Mouse (Mus musculus) cerebellum, adult 8-10 months (tissue): Measurements from ENCODE around the gene Gabarap.

Experiments
- DNase-seq: peaks from one replicate; pipeline ENCODE4 v3.0.0; 2022

The Gabarap gene

DNA sequence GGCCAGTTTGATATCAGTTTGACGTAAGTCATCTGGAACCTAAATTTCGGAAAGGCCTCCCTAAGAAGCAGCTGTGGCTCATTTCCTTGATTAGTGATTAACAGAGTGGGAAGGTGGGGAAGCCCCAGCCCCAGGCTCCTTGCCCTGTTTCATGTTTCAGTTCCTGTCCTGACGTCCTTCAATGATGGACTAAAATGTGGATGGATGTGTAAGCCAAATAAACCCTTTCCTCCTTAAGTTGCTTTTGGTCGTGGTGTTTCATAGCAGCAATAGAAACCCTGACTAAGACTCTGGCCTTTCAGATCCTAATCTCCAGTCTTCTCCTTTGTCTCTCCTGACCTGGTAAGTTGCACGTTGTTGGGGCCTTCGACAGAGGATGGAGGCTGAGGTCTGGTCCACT, 20.7 kb upstream of the Gabarap start:
- DNase-seq = no peak

- DNase-seq = no peak
Measured at GRCm38 (mm10) chr11:69970775-69971174, 20.2 kb upstream of the Gabarap start.

DNA sequence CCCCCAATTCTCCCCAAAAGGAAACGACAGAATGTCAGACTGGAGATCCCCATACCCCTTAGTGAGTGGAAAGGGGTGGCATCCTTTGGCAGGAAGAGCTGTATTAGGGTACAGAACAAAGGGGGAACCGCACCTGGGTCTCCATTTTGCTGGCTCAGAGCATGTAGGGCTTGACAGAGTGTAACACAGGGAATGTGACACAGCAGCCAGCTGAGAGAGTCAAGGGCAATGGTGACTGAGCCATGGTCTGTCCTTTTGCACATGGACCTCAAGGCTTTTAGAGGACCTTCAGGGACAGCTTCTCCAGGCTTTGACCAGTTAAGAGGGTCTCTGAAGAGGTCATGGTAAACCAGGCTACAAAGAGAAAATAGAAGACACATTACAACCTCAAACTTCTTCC, 16.0 kb upstream of the Gabarap start:
- DNase-seq = no peak

DNA sequence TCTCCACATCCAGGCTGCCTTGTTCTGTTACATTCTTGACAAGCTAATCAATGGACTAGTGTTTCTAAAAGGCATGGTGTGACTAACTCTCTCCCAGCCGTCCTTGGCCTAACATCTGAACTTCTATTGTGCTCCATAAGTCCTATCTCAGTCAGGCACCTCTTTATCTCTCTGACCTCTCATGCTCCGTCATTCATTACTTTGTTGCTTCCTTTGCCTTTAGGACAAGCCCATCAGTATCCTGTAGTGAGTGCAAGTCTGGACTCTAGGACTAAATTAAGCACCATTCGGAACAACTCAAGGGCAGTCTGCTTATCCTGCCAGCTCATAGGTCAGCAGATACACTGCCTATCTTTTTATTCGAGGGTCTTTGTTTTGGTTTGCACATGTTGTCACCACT, 14.7 kb upstream of the Gabarap start:
- no peak for DNase-seq

- no peak for DNase-seq
Measured at GRCm38 (mm10) chr11:69979827-69980195, 11.1 kb upstream of the Gabarap start.

DNA sequence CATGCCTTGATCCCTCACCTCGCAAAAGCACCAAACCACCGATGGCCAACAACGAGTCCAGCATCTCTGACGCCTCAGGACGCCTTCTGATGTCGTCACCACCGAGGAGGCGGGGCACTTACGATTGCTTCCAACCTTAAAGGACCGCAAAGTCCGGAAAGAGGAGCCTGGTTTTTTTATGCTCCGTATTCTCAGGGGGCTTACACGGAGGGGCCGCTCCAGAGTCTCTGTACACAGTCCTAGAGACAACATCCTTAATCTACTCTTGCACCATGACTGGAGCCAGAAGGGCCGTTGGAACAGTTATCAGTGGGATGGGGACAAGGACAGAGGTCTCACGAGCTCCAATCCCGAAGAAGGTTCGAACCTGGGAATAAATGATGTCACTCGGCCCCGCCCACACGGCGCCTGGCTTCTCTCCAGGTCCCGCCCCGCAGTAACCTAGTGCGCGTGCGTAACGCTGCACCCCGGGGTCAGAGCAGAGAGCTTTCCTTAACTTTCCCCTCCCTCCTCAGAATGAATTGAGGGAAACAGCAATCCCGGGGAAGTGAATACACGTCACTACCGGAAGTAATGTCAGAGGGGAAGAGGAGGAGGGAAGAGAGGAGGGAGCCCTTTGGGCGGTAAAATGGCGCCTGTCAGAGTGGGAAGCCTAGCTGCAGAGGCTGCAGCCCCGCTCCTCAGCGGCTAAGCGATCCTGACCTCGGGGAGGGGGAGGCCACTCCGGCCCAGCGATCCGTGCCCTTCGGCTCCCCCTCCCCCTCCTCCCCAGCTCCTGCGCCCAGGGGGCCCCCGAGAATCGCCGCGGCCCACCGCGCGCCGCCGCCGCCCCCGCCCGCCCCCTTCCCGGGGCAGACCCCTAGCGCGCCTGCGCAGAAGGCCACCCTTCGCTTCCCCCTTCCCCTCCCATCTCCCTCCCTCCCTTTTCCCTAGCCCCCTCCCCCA, 10.5 kb upstream of the Gabarap start:
- peak; percentile 100 for DNase-seq

- peak; percentile 46 for DNase-seq
Measured at GRCm38 (mm10) chr11:69981141-69981762, 9.7 kb upstream of the Gabarap start, which contains the start of gene Ctdnep1. Ctdnep1 (plus strand) TSS chr11:69981156.

DNA sequence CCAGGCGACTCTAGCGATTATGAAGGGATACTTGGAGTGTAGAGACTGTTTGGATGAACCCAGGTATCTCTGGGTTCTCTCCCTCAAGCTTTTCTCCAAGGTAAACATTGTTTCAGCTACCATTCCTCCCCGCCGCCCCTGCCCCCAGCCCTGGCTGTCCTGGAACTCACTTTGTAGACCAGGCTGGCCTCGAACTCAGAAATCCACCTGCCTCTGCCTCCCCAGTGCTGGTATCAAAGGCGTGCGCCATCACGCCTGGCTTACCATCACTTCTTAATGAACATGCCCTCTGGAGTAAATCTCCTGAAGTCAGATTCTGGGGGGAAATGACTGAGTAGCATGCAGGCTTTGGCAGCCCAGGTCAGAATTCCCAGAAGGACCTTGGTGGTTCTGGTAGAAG, 8.7 kb upstream of the Gabarap start, which contains the start of gene Elp5:
Gene Elp5, minus strand, starts transcription at position 293 of the 400 bp plus-strand sequence.
- DNase-seq = no peak

DNA sequence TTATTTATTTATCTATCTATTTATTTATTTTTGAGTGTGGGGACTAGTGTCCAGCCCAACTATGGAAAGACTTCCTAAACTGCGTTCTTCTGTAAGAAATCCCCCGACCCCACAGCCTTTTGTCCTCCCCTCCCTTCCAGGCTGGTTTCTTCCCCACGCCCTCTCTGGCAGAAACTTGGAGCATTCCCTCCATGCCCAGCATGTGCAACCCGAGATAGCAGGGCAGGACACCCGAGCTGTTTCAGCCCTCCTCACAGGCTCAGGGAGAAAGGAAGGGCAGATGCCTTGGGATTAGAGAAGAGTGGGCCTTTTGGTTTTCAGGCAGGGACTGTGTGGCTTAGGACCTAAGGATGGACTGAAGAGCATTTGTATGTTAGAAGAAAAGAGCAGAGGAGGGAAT, 8.1 kb upstream of the Gabarap start:
- no peak for DNase-seq

GRCm38 (mm10) chr11:69983377-69983776, 7.6 kb upstream of the Gabarap start:
- DNase-seq = no peak

DNA sequence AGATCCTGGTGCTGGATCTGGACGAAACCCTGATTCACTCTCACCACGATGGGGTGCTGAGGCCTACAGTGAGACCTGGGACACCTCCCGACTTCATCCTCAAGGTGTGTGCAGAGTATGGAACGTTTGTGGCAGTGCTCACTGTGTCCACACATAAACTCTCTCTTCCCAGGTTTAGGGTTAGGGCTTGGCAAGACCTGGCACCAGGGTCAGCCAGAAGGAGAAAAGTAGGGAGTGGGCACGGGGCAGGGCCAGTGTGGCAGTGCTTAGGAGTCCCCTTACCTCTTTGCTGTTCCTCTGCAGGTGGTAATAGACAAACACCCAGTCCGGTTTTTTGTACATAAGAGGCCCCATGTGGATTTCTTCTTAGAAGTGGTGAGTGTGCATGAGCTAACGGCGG, 6.5 kb upstream of the Gabarap start:
- DNase-seq = no peak

- DNase-seq = peak; percentile 36
Measured at GRCm38 (mm10) chr11:69989949-69990348, 994 bp upstream of the Gabarap start.

DNA sequence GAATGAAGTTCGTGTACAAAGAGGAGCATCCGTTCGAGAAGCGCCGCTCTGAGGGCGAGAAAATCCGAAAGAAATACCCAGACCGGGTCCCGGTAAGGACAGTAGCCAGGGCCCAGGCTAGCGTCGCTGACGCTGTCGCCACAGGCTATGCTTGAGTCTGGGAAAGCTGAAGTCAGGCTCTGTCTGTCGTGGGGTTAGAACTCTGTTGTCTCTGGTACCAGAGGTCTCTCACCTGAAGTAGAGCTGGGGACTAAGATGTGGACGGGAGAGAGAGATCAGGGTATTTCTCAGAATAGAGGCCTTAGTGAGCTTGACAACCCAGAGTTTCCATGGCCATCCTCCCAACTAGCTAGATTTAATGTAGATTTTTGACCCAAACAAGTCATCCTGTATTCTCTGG, 768 bp downstream of the Gabarap start:
- DNase-seq = no peak

- DNase-seq = peak; percentile 42
Measured at GRCm38 (mm10) chr11:69992396-69992795, 1.5 kb downstream of the Gabarap start.

GRCm38 (mm10) chr11:69992932-69993331, 2.0 kb downstream of the Gabarap start:
- DNase-seq = peak; percentile 20

DNA sequence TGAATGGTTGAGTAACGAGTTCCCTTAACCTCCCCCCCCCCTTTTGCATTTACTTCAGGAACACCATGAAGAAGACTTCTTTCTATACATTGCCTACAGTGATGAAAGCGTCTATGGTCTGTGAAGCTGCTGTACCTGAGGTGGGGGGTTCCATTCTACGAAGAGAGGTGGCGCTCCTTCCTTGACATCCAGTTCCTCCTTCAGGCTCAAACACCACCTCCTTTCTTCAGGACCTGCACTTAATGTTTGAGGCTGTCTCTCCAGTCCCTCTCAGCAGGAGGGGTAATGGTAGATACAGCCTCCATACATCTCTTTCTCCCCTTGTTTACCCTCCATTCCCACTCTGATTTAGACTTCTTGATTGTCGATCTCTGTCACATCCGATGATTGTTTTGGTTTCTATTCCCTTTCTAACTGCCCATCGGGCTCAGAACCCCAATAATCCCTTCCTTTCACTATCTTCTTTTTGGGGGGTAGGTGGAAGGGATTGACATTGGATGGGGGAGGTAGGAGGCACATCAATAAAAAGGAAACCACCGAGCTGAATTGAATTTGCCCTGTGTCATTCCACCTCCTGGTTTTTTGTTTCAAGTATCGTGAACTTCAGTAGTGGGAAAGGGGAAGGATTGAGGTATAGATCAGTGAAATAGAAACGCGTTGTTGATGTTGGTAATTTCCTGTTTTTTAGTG, 3.6 kb downstream of the Gabarap start:
- no peak for DNase-seq

DNA sequence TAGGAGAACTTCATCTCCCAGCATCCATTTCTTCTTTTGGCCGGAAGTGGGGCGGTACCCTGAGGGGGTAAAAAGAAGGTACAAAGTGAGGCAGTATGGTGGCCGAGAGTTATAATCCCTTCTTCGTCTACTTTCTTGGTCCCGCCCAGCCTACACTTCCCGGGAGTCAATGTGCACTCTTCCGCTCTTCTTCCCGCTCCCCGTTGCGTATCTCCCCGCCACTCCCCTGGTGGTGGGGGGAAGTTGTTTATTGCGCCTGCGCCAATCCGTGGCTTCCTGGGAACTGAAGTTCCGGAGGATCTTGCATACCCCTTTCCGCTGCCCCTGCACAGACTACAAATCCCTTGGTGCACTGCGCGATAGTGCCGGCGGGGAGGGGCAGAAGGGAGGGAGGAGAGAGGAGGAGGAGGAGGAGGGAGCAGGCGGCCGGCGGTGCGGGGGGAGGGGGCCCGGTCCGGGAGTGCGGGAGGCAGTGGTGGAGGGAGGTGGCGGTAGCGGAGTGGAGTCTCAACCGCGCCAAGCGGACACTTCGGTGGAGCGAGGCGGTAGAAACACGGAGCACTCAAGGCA, 4.5 kb downstream of the Gabarap start, which contains the start of gene Phf23:
Gene Phf23, plus strand, starts transcription at position 387 of the 570 bp plus-strand sequence.
- DNase-seq = peak; percentile 95

- DNase-seq = no peak
Measured at GRCm38 (mm10) chr11:69996161-69997061, 5.5 kb downstream of the Gabarap start.

DNA sequence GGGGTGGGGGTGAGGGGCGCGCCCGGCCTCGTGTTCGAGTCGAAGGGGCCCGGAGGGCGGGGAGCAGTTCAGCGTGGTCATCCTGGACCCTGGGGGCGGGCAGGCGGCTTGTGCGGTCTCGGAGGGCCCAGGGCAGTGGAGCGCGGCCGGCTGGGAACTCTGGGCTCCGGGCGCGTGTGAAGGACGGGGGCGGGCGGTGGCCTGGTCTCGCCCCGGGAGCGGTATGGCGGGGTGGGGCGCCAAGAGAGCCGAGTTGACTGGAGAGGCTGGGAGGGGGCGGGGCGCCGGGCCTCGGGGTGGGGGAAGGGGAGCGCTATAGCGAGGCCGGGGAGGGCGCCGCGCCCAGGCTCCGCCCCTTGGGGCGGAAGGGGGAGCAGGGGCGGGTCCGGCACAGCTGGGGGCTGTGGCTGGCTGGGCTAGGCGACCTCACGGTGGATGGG, 6.1 kb downstream of the Gabarap start:
- DNase-seq = peak; percentile 74

DNA sequence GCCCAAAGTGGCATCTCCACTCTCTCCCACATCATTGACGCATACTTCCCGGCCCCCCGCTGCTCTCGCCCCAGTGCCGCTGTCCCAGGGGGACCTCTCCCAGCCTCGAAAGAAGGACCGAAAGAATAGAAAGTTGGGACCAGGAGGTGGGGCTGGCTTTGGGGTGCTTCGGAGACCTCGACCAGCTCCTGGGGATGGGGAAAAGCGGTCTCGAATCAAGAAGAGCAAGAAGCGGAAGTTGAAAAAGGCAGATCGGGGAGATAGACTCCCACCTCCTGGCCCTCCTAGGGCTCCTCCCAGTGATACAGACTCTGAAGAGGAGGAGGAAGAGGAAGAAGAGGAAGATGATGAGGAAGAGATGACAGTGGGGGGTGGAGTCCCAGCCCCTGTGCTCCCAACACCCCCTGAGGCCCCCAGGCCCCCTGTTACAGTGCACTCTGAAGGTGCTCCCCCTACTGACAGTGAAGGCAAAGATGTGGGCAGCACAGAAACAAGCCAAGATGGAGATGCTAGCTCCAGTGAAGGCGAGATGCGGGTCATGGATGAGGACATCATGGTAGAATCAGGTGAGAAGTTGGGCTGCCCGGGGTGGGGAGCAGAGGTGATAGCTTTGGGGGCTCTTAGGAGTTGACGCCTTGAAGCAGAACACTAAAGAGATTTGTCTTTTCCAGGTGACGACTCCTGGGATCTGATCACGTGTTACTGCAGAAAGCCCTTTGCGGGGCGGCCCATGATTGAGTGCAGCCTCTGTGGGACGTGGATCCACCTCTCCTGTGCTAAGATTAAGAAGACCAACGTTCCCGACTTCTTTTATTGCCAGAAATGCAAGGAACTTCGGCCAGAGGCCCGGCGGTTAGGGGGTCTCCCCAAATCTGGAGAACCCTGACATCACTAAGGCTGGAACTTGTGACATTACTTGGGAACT, 7.9 kb downstream of the Gabarap start:
- DNase-seq = no peak

DNA sequence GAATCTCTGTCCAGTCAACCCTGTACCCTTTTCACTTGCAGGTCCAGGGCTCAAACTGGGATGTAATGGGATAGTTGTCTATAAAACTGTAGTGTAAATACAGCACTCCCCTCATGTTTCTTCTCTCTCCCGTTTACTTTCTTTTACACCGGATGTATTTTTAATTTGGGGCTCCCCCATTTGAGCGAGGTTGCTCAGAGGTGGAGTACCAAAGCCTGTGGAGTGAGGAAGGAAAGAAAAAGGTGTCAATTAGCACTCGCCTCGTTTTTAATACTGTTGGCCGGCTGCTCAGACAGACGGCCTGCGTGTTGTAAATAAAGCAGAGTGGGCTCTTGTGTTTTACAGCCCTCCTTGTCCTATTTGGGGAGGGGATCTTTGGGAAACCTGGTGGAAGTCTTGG, 8.7 kb downstream of the Gabarap start:
- DNase-seq = no peak
